Mouse (Mus musculus) CH12.LX (cell line): ENCODE measurements at regions not wholly inside any gene's neighbourhood (a gene's known extent, or its start where the extent isn't known, plus 50 kb on each side); places are given as distances from the start of the nearest gene placed in this dataset.

Experiments
- DNase-seq: peaks from one replicate; pipeline ENCODE4 v3.0.0-alpha.2; 2013; ENCODE audit errors: extremely low read depth
- H3K27ac ChIP-seq: 2 replicates; pipeline ENCODE4 v1.5.1; 2012; ENCODE audit warnings: low read depth, mild to moderate bottlenecking, control low read depth, moderate library complexity; ENCODE audit not compliant: insufficient read depth
- H3K27me3 ChIP-seq: replicated peaks from 2 replicates; pipeline ENCODE3; 2012; ENCODE audit warnings: inconsistent platforms
- H3K36me3 ChIP-seq, 2 experiments: replicated peaks in 1 of 2; 2 replicates each; pipeline versions ENCODE3 to v1.6.1; 2012; ENCODE audit warnings: inconsistent platforms in 1 of 2, low read length in 1 of 2, mild to moderate bottlenecking in 1 of 2, mixed read lengths in 1 of 2, moderate library complexity in 1 of 2; ENCODE audit not compliant: control insufficient read depth in 1 of 2, insufficient read depth in 1 of 2
- H3K4me1 ChIP-seq, 2 experiments: 2 replicates each; pipeline ENCODE4 v1.6.1; 2012; ENCODE audit warnings: inconsistent platforms in 1 of 2, moderate library complexity in 1 of 2; ENCODE audit not compliant: insufficient read depth in 2 of 2, control insufficient read depth in 1 of 2
- H3K4me2 ChIP-seq: 2 replicates; pipeline ENCODE4 v1.6.1; 2012; ENCODE audit warnings: low read depth, mild to moderate bottlenecking, control low read depth; ENCODE audit not compliant: poor library complexity, insufficient read depth, severe bottlenecking
- H3K4me3 ChIP-seq, 3 experiments: fragments of 150-350 bp in 1 of 3; sonication (generic) in 1 of 3; replicated peaks in 1 of 3; 2 replicates each; pipeline versions ENCODE3 to v1.5.1; 2011 to 2012; ENCODE audit warnings: low read depth in 2 of 3, low read length in 2 of 3, mild to moderate bottlenecking in 2 of 3, moderate library complexity in 2 of 3, control low read depth in 1 of 3, improper control_type of control experiment in 1 of 3, inconsistent platforms in 1 of 3, mixed read lengths in 1 of 3; ENCODE audit not compliant: poor library complexity in 1 of 3
- H3K79me2 ChIP-seq: replicated peaks from 2 replicates; pipeline ENCODE4 v1.6.1; 2012; ENCODE audit warnings: mild to moderate bottlenecking, moderate library complexity; ENCODE audit not compliant: control insufficient read depth, poor library complexity, insufficient read depth, severe bottlenecking; ENCODE audit errors: extremely low read depth
- H3K9ac ChIP-seq: 2 replicates; pipeline ENCODE4 v1.6.1; 2012; ENCODE audit warnings: low read depth, mild to moderate bottlenecking, control low read depth, moderate library complexity; ENCODE audit not compliant: insufficient read depth
- H3K9me3 ChIP-seq: replicated peaks from 2 replicates; pipeline ENCODE3; 2012; ENCODE audit warnings: low read length, inconsistent platforms, mixed read lengths
- BHLHE40 ChIP-seq: IDR thresholded peaks from 2 replicates; pipeline ENCODE4 v1.6.1; 2011; ENCODE audit warnings: mild to moderate bottlenecking, low read depth, low read length, improper control_type of control experiment
- CHD1 ChIP-seq: IDR thresholded peaks from 2 replicates; pipeline ENCODE4 v1.6.1; 2012; ENCODE audit warnings: low read depth, low read length, improper control_type of control experiment, inconsistent platforms
- CHD2 ChIP-seq: IDR thresholded peaks from 2 replicates; pipeline ENCODE4 v1.6.1; 2011; ENCODE audit warnings: low read length, improper control_type of control experiment
- CTCF ChIP-seq, 2 experiments: IDR thresholded peaks in 1 of 2; conservative IDR thresholded peaks in 1 of 2; 2 replicates each; pipeline ENCODE4 v1.5.1; 2011 to 2012; ENCODE audit warnings: low read depth in 2 of 2, low read length in 2 of 2, improper control_type of control experiment in 1 of 2, inconsistent platforms in 1 of 2, mild to moderate bottlenecking in 1 of 2, moderate library complexity in 1 of 2
- EP300 ChIP-seq: IDR thresholded peaks from 2 replicates; pipeline ENCODE4 v1.6.1; 2011; ENCODE audit warnings: low read length, improper control_type of control experiment
- GABPA ChIP-seq: IDR thresholded peaks from 2 replicates; pipeline ENCODE4 v1.6.1; 2012; ENCODE audit warnings: low read depth, low read length, improper control_type of control experiment, inconsistent platforms; ENCODE audit not compliant: insufficient replicate concordance
- IRF4 ChIP-seq: IDR thresholded peaks from 2 replicates; pipeline ENCODE4 v1.6.1; 2014; ENCODE audit warnings: low read depth, mild to moderate bottlenecking, inconsistent platforms, low read length, improper control_type of control experiment
- JUN ChIP-seq: IDR thresholded peaks from 2 replicates; pipeline ENCODE4 v1.6.1; 2011; ENCODE audit warnings: low read depth, mild to moderate bottlenecking, low read length, improper control_type of control experiment, moderate library complexity; ENCODE audit not compliant: insufficient read depth
- JUND ChIP-seq: conservative IDR thresholded peaks from 2 replicates; pipeline ENCODE4 v1.6.1; 2011; ENCODE audit warnings: low read depth, low read length, improper control_type of control experiment
- MAFK ChIP-seq: IDR thresholded peaks from 2 replicates; pipeline ENCODE4 v1.6.1; 2011; ENCODE audit warnings: low read length, improper control_type of control experiment; ENCODE audit not compliant: insufficient replicate concordance
- MXI1 ChIP-seq: IDR thresholded peaks from 2 replicates; pipeline ENCODE4 v1.6.1; 2011; ENCODE audit warnings: mild to moderate bottlenecking, low read depth, low read length, improper control_type of control experiment
- NRF1 ChIP-seq: IDR thresholded peaks from 2 replicates; pipeline ENCODE4 v1.6.1; 2014; ENCODE audit warnings: low read depth, mild to moderate bottlenecking, inconsistent platforms, low read length, improper control_type of control experiment, moderate library complexity
- PAX5 ChIP-seq: IDR thresholded peaks from 2 replicates; pipeline ENCODE4 v1.6.1; 2012; ENCODE audit warnings: low read length, inconsistent platforms, mixed read lengths
- RAD21 ChIP-seq: IDR thresholded peaks from 2 replicates; pipeline ENCODE4 v1.6.1; 2011; ENCODE audit warnings: low read depth, mild to moderate bottlenecking, low read length, improper control_type of control experiment, moderate library complexity
- RCOR1 ChIP-seq: conservative IDR thresholded peaks from 2 replicates; pipeline ENCODE4 v1.6.1; 2012; ENCODE audit warnings: low read depth, mild to moderate bottlenecking, inconsistent platforms, low read length, improper control_type of control experiment
- UBTF ChIP-seq: IDR thresholded peaks from 2 replicates; pipeline ENCODE4 v1.6.1; 2012; ENCODE audit warnings: low read depth, mild to moderate bottlenecking, inconsistent platforms, low read length, improper control_type of control experiment, moderate library complexity
- USF1 ChIP-seq: IDR thresholded peaks from 2 replicates; pipeline ENCODE4 v1.6.1; 2014; ENCODE audit warnings: low read depth, mild to moderate bottlenecking, inconsistent platforms, low read length, improper control_type of control experiment
- USF2 ChIP-seq: conservative IDR thresholded peaks from 2 replicates; pipeline ENCODE4 v1.6.1; 2011; ENCODE audit warnings: low read depth, low read length, improper control_type of control experiment
- ZKSCAN1 ChIP-seq: IDR thresholded peaks from 2 replicates; pipeline ENCODE4 v1.6.1; 2012; ENCODE audit warnings: low read depth, inconsistent platforms, low read length, improper control_type of control experiment, borderline replicate concordance
- dilution Hi-C: fragments of 300-500 bp; cut with MboI; formaldehyde crosslinking; loops from 2 replicates; pipeline ENCODE4 v1.14.3; 2020; ENCODE audit warnings: low sequenced_read_pairs; ENCODE audit not compliant: extremely low pct_unique_long_range_greater_than_20kb, extremely low pct_ligation_motif_present
- in situ Hi-C: fragments of 300-500 bp; cut with MboI; formaldehyde crosslinking; loops from 3 replicates; pipeline ENCODE4 v1.14.3; 2019; ENCODE audit warnings: low sequenced_read_pairs, low pct_ligation_motif_present, low pct_unique_long_range_greater_than_20kb, mixed read lengths

DNA sequence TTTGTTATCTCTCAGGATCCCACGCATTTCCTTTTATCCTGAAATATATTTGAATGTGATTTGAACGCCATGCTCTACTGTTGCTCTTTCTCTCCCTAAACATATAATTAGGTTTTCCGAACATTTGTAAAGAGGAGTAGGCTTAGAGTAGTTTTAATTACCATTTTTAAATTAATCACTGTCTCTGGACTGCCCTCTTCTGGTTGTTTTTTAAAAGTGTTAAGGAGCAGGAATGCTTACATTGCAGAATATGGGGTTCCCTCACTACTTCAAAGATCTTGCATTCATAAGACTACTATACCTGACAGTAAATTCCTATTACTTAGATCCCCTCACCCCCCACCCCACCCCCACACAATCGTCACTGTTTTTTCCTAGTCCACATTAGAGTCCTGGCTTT, 97.8 kb upstream of the Ogfrl1 start:
- no peak overlapping the region for H3K4me2 ChIP-seq
- H3K79me2 ChIP-seq, result no peaks in the 10 kb centered on the region
- H3K27me3 ChIP-seq, result no peaks in the 10 kb centered on the region
- in situ Hi-C loops (no loop called here), dilution Hi-C loops (no loop called here)
- no peaks in the 10 kb centered on the region for H3K36me3 ChIP-seq
- TF ChIP-seq BHLHE40 (no peak), EP300 (no peak), GABPA (no peak), UBTF (no peak), ZKSCAN1 (no peak), IRF4 (no peak), USF2 (no peak), RCOR1 (no peak), RAD21 (peak; percentile 22), CHD1 (no peak), CTCF (conservative IDR thresholded peaks at IDR 0.05 in 1 of 2, IDR thresholded peaks at IDR 0.05 in 1 of 2; ENCODE audit: low read depth in 2 of 2, low read length in 2 of 2) (peak in 1 of 2 experiments; percentile 20; a peak in 1 of 4 replicates), NRF1 (no peak), JUND (no peak), PAX5 (no peak), MAFK (peak; percentile 87)
- H3K9ac ChIP-seq, result no peak overlapping the region
- no peak overlapping the region for H3K27ac ChIP-seq
- H3K9me3 ChIP-seq, result no peaks in the 10 kb centered on the region
- no peaks in the 10 kb centered on the region for H3K4me1 ChIP-seq
- H3K4me3 ChIP-seq, result no peak overlapping the region
- no peak for DNase-seq

DNA sequence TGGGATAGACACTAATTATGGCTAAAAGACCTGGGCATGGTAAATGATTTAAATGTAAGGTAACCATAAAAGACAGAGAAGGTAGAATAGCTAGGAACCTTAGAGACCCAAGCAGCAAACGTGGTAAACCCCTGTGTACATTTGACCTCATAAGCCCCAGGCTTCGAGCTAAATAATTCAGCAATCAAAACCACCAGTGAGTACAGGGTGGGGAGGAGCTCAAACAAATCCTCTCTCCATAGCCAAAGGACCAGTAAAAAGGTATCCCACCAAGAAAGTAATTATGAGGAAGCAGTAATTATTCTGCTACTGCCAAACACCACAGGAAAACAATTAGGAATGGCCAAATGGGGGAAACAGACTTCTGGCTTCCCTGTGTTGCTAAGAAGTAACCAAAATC, 122.5 kb upstream of the Ogfrl1 start:
- no peak for TF ChIP-seq USF1
- TF ChIP-seq MXI1, result no peak
- no peak for TF ChIP-seq CHD2
- no peak for TF ChIP-seq JUN
- H3K79me2 ChIP-seq, result no peaks in the 10 kb centered on the region
- no peak overlapping the region for H3K9ac ChIP-seq
- no peak overlapping the region for H3K27ac ChIP-seq
- no peaks in the 10 kb centered on the region for H3K9me3 ChIP-seq
- H3K4me1 ChIP-seq, result no peaks in the 10 kb centered on the region
- no peak for DNase-seq
- H3K27me3 ChIP-seq, result no peaks in the 10 kb centered on the region
- H3K36me3 ChIP-seq, result no peaks in the 10 kb centered on the region
- in situ Hi-C loops, result no loop called here
- H3K4me2 ChIP-seq, result no peak overlapping the region
- H3K4me3 ChIP-seq, result no peak overlapping the region
- dilution Hi-C loops, result no loop called here
